Mouse (Mus musculus) spleen, adult 18-20 months (tissue): ENCODE measurements at regions not wholly inside any gene's neighbourhood (a gene's known extent, or its start where the extent isn't known, plus 50 kb on each side); places are given as distances from the start of the nearest gene placed in this dataset.

Source experiments
- DNase-seq, 2 experiments: peaks; one replicate each; pipeline ENCODE4 v3.0.0; 2022; ENCODE audit warnings: mixed read lengths in 2 of 2

DNA sequence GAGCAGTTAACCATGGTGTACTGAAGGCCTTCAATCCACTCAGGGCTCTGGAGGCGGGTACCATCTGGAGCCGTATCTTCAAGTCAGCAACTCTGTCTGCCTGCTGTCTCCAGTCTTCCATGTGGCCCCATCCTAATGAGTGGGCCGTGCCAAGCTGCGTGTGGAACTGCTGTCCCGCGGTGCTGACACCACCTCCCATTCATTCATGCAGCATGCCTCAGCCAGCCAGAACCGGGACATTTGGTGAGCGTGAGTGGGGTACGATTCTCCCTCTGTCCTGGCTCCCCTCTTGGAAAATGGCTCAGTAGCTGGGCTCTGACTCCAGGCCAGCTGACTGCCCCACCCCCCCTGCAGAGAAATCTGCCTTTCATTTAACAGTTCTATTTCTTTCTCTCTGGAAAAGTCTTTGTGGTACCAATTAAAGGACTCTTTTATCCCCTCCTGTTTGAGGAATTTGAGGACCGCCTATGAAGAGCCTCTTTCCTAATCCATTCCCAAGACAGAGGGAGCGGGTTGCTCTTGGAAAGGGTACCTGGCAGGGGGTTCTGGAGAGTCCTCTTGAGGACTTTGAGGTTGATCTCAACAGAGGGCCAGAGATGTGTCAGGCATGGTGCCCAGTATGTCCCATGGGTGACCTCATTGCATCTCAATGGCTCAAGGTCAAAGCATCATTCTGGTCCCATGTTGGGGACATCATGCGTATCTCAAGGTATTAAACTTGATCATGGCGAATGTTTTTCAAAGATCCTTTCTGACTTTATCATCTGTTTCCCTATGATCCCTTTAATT, 55.5 kb upstream of the Brd7 start:
- DNase-seq = no peak

DNA sequence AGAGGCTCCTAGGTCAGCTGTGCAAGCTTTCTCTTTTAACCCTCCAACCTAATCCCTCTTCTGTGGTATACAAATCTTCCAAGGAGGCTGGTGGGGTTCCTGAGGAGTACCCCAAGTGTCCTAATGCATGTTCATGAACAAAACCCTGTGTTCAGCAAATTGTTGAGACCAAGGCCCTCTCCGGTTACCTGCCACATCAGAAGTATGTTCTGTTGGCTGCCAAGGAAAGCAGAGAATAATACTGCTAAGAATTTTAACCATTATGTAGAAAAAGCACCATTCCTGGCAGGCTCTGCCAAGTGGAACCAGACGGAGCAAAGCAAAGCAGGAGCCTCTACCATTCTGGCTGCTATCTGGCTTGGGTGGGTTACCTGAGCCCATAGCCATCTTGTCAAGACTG, 61.3 kb upstream of the Brd7 start:
- DNase-seq = no peak

DNA sequence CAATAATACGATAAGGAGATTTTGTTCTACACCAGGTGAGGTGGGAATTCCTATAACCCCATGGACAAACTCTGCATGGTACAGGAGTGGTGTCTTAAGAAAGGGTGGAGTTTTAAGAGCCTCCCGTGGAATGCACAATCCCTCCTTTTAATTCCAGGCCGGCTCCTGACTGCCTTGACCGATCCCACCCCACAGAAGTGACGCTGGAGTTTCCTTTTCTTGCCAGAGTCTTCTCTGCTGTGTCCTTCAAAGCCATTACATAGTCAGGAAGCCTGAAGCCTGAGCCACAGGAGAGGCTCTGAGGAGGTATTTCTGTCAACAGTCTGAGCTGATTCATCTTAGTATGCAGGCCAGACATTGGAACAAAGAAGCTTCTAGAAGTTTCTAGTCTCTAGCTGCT, 66.6 kb upstream of the Brd7 start:
- DNase-seq = no peak

DNA sequence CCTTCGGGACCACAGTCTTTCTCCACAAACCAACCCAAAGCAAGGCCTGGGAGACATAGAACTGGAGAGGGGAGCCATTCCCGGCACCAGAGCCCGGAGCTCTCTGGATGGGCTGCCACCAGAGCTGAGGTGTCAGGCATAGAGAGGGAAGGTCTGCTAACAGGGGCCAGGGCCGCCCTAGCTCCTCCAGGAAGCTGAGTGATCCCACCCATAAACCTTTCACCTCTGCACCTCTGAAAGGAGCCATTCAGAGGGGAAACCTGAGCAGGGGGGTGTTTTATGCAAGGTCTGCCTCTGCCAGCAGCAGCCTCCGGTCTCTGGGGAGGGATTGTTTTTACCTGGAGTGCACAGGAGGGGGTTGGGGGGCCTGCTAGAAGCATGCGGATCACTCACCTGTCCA, 69.4 kb upstream of the Brd7 start:
- no peak for DNase-seq

DNA sequence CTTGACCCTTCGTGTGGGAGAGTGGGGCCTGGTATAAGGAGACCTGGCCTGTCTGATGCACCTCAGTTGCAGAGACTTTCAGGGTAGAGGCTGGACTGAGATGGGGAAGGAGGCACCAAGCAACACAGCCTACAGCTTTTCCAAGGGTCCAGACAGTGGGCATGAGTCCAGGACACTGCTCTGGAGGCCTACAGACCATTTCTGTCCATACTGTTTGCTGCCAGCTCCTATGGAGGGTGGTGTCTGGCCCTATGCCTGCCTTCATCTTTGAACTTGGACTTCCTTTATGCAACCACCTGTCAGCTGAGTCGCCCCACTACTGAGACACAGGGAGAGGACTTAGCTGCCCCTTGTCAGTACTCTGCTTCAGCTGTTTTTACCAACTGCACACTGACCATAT, 73.7 kb upstream of the Brd7 start:
- no peak for DNase-seq

DNA sequence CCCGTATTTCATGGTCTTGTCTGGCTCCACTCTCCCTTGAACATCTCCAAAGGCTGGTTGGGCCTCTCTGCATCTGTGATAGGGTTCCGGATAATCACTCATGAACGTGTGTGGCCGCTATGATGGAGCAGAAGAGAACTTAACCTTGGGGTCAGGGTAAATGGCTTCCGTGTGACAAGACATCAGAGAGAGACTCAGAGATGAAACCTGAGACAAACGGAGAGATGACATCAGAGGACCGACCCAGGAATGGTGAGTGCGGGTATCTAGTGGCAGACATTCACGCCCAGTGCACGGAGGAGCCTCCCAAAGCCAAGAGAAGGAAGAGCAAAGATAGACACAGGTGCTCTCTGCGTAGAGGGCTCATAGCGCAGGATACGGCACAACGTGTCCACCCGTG, 78.2 kb upstream of the Brd7 start:
- DNase-seq = no peak

DNA sequence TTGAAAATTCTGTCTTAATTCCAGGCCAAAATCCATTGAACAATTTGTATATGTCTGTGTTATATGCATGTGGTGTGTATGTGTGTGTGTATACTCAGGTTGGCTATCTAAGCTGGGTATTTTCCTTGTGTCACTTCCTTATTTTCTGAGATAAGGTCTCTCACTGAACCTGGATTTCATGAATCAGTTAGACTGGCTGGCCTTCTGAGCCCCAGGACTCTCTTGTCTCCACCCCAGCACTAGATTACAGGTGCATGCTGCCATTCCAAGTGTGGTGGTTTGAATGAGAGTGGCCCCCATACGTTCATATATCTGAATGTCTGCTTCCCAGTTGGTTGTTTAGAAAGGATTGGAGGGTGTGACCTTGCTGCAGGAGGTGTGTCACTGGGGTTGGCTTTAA, 77.8 kb upstream of the Nkd1 start:
- DNase-seq = no peak

DNA sequence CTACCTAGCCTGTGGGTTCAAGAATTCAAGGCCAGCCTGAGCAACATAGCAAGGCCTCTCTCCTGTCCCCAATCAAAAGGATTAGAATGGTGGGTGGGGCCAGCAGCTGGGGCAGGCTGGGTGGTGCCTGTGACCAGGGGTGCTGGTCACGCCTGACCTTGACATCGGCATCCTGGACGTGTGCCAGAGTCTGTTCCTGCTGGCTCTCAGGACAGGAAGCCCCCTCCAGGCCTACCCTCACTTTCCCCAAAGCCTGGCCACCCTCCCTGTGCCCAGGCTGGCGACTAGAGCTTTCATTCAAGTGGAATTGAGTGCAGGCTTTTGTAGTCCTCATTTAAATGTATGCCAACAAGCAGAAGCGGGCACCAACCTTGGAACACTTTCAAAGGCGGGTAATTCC, 73.7 kb upstream of the Nkd1 start:
- DNase-seq = no peak

DNA sequence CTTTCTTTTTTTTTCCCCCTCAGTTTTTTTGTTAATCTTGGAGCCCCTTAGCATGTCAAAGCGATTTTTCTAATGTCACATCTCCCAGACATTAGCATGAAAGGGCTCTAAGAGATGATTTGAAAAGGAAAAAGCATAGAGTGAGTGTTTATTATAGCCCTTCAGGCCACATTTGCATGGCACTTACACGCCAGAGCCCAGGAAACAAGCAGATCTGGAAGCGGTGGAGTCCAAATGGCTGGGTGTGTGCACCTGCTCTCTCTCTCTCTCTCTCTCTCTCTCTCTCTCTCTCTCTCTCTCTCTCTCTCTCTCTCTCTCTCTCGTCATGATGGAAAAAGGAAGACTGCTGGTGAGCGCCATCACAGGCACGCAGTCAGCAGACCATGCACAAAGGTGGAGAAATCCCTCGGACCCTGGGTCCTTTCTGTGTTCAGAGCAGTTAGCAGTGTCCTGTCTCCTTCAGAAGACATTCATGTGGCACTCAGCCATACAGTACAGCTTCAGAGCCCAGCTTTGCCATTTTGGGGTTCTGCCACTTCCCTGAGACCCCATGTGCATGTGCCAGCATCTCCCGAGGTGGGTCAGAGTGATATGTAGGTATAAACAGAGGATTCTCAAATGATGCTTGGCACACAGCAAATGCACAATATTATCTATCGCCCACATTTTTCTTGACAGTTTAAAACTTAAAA, 73.2 kb upstream of the Nkd1 start:
- DNase-seq = no peak

DNA sequence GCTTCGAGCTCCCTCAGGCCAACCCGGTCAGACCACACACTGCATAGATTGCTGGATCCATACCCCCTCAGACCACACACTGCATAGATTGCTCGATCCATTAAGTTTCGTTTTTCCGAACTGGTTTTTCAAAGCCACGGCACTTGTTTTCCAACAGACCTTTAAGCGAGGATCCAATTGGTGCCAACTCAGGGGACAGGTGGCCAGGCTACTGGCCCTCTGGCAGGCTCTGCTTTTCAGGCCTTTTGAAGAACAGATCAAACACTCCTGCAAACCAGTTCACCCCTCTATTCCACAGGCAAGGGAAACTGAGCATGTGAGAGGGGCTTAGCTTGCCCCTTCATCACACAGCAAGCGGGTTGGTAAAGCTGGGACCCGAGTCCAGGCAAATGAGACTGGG, 72.2 kb upstream of the Nkd1 start:
- DNase-seq = no peak

DNA sequence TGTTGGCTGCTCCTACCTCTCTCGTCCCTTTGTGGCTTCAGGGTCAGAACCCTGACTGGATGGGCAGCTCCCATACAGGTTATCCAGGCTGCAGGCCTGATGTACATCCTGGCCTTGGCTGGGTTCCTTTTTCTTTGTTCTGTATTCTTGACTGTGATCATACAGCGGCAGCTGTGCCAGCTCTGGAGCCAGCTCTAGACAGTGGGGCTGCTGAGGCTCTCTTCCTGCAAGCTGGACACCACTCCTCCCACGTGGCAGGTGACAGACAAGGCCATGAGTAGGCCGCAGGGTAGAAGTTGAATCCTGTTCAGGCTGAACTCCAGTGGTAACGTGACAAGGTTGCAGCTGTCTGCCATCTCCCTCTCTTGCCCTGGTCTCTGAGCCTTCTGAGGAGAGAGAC, 71.6 kb upstream of the Nkd1 start:
- no peak for DNase-seq

DNA sequence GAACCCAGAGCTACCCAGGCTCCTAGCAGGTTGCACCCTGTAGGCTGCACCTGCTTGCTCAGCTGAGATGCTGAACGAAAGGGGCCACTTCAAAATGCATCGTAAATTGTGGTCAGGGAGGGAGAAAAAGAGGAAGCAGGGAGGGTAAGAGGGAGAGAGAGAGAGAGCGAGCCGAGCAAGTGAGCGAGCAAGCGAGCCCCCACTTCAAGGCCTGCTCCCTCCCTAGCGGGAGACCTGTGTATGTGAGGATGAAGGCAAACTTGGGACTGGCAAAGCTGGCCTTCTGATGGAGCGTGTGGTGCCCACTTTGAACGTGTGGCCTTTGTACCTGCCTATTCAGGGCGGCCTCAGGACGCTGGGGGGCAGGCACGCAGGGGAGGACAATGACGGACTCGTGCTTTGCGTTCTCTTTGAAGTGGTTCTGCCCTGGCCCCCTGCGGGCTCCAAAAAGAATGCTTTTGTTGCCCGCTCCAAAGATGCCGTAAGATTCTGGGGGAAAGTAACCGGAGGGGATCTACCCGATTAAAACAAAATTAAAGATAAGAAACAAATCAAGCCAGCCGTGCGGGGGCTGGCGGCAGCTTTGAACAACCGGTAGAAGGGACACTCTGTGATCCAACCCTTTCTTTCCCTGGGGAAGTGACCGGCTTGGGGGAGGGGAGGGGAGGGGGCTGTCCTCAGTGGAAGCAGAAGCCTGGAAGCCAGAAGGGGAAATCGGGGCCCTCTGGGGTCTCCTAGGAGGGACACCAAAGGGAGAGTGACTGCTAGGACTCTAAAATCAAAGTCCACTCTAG, 70.1 kb upstream of the Nkd1 start:
- no peak for DNase-seq

DNA sequence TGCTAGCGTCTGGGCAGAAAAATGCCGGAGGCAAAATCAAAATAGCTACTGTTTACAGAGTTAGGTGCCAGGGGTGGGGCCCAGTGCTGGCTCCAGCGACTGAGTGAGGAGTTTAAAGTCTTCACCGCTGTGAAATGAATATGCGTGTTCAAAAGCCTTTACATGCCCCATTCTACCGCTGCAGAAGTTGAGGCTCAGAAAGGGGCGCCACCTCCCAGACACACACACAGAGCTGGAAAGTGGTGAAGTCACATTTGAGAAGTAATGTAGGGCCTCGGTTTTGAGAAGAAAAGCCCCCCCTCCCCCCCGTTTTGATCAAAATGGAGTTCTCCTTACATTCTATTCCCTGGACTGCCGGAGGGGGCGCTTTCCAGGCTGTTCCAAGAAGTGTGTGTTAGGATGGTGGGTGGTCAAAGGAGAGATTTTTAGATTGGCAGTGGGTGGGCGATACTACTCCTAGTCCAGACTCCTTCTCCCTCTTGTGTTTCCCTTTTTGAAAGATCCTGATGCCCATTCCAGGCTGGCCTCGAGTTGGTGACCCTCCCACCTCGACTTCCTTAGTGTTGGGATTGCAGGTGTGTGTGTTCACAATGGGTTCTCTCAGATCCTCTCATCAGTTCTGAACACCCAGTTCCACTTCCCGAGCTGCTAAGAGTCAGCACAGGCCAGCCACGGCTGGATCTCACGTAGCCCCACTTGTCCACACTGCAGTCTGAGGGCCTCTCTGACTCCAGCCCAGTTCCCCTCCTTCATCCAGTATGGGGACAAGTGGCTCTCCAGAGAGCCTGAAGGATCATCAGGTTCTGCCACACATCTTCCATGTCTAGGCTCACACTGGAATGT, 69.3 kb upstream of the Nkd1 start:
- no peak for DNase-seq

DNA sequence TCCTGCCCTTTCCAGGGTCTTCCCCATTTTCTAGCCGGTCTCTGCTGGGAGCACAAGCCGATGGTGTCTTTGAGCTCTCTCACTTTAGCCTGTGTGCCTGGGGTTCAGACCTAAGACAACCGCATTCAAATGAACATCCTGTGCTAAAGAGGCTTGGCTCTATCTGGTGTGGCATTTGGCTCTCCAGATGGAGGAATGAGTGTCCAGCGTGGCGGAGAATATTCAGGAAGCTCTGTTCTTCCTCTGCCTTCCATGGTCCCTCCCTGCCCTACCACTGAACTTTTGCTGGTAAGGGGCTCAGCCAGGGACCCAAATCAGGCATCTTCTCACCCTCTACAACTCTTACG, 68.7 kb upstream of the Nkd1 start:
- DNase-seq = no peak

DNA sequence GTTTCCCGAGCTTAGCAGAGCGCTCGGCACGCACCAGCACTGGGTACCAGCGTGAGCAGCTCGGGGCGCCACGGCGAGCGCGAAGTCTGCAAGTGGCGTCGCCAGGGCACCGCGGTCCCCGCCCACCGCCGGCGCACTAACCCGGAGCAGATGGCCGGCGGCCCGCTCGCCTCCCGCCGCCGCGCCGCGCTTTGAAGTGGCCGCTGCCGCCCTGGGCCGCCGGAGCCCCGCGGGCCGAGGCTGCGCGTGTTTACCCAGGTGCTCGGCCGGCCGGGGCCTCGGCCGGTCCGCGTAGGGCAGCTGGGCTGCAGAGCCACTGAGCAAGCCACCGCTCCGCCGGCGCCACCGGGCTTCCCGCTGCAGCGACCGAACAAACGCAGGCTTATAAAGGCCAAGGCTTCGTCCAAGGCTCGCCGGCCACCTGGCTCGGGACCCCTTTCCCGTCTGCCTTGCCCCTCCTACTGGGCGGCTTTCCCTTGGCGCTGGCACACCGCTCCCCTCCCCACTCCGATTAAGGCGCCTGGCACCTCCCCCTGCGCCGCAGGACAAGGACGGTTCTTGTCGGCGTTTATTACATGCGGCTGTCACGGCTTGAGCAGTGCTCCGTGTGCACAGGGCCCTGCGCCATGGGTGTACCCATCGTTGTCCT, 67.0 kb upstream of the Nkd1 start:
- DNase-seq = peak in 1 of 2 experiments; percentile 8

DNA sequence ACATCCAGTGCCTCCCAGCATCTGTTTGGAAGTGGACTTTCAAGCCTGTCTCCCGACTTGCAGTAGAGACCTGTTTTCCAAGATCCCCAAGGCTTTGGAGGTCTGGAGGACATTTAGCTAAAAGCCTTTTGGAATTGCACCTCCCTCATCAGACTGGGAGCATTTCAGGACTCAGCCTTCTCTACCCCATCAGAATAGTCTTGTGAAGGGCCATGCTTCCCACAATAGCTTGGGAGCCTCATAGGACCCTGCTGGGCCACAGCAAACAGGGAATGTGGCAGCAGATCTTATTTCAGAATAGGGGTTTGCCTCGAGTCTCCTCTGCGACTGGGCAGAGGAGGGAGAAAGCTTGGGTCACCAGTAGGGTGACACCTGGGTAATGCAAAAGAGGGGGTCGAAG, 66.2 kb upstream of the Nkd1 start:
- no peak for DNase-seq

DNA sequence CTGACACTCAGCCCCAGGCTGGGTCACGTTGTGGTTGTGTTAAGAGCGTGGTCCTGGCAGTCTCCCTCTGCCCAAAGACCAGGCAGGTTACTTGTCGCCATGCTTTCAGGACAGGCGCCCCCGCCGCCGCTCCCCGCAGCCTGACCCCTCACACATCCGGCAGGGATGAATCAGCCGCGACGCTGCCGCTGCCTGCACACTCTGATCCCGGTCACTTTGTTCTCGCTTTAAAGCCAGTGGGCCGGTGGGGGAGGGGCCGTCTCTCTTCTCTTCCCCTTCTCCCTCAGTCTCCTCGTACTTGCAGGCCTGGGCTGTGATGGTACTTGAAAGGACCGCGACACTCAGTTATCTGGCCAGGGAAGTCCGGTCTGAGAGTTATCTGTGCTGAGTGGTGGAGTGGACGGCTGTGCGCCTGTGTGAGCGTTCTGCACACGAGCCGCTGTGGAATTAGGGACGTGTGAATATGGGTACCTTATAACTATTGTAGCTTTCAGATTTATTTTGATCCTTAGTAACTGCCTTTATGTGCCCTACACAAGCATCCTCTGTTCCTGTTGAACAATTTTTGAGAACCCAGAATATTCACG, 65.6 kb upstream of the Nkd1 start:
- no peak for DNase-seq

DNA sequence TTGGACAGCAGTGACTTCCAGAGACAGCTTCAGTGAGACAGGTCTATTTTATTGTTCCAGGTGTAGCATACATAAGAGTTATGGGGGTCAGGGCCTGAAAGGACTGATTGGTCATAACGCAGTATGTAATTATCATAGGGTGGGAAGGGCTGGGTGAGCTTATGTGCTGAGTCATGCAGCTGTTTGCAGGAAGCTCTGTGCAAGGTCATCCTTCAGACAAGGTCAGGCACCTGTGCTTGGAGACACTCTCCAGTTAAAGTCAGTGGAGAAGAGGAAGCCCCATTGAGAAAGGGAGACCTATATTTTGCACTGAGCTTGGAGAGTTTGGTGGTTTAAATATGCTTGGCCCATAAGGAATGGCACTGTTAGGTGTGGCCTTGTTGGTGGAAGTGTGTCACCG, 62.0 kb upstream of the Nkd1 start:
- no peak for DNase-seq

DNA sequence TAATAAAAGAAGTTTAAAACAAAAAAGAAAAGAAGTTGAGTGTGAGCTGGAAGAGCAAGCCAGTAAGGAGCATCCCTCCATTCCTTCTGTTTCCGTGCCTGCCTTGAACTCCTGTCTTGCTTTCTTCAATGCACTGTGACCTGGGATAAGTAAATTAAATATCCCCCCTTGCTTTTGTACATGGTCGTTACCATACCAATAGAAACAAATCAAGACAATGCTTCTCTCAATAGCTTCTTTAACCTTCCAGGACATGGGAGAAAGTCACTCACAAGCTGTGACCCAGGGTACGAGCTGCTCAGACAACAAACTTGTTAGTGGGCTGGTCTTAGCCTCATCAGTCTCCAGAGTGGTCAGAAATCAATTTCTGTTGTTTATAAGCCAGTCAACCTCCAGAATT, 53.4 kb upstream of the Nkd1 start:
- DNase-seq = no peak

DNA sequence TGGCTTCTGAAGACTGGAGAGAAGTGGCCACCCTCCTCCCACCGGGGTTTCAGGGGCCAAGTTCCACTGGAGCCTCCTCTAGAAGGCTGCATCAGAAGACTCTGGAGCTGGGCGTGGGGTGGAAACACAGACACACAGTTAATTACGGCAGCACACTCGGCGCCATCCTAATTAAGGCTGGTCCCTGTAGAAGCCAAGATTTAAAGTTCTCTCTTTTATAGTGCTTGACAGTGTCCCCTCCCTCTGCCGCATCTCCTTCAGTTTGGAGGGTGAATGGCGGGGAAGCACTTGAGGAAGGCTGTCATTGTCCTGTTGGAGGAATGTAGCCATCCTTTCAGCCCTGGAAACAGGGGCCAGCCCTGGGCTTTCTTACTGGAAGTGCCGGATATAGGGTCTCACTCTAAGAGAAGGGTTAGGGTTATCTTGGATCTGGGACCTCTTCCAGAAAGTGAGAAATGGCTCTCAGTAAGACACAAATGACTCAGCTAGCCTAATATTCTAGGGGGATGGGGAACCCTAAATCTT, 50.2 kb upstream of the Nkd1 start:
- DNase-seq = no peak
